Mouse (Mus musculus): ENCODE data around the gene Gm10964. TPM values are rescaled to one million over a fixed set of nuclear protein-coding genes. Genes with fewer than 3 reads are reported as not detected.

The Gm10964 gene
- polyA plus RNA-seq, 1 experiment from 2014 or later, result not detected

DNA sequence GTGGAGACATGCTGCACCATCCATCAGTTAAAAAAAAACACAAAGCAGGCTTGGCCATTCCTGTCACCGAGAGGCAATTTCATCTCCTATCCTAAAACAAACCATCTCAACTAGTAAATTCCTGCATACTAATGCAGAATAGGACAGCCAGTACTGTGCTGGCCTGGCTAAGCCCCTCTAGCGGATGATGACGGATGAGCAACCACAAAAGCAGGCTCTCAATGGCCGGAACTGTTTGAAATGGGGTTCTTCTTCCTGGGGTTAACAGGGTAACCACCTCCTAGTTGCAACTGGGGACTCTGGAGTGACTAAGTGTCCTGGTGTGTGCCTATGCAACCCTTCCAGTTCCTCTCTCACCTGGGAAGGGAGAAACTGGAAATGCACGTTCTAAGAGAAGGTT, 1.2 kb downstream of the Gm10964 start:
- WGBS, result 15% methylated on average over 5 of the region's 5 CpGs
- H3K9me3 ChIP-seq (replicated peaks; ENCODE audit: control insufficient read depth, low read length, poor library complexity, severe bottlenecking), result no peaks in the 10 kb centered on the region
- H3K36me3 ChIP-seq (ENCODE audit: control insufficient read depth, insufficient read depth, low read length), result peaks cover 18% of the 10 kb centered on the region
- no peak for ATAC-seq
- no peaks in the 10 kb centered on the region for H3K27me3 ChIP-seq (ENCODE audit: control insufficient read depth, insufficient read depth, low read depth, low read length)
- no peak overlapping the region for H3K4me3 ChIP-seq (ENCODE audit: low read depth, low read length)
- H3K4me2 ChIP-seq (ENCODE audit: low read length), result no peak overlapping the region
- H3K9ac ChIP-seq (ENCODE audit: low read depth, low read length), result no peak overlapping the region
- H3K4me1 ChIP-seq (ENCODE audit: control insufficient read depth, insufficient read depth, low read length), result peaks cover 6% of the 10 kb centered on the region; the same call in 1 of the 2 replicates
- no peak overlapping the region for H3K27ac ChIP-seq (ENCODE audit: low read length)

GRCm38 (mm10) chr3:103743208-103743607, 4.0 kb downstream of the Gm10964 start:
- Histone ChIP-seq H3K9me3 (replicated peaks; ENCODE audit: control insufficient read depth, low read length, poor library complexity, severe bottlenecking) (no peaks in the 10 kb centered on the region), H3K36me3 (ENCODE audit: control insufficient read depth, insufficient read depth, low read length) (peaks cover 25% of the 10 kb centered on the region), H3K4me1 (ENCODE audit: control insufficient read depth, insufficient read depth, low read length) (no peaks in the 10 kb centered on the region), H3K27me3 (ENCODE audit: control insufficient read depth, insufficient read depth, low read depth, low read length) (no peaks in the 10 kb centered on the region), H3K27ac (ENCODE audit: low read length) (no peak overlapping the region), H3K9ac (ENCODE audit: low read depth, low read length) (no peak overlapping the region), H3K4me2 (ENCODE audit: low read length) (no peak overlapping the region), H3K4me3 (ENCODE audit: low read depth, low read length) (no peak overlapping the region)
- ATAC-seq, result no peak
- 86% methylated on average over 6 of the region's 6 CpGs for WGBS

GRCm38 (mm10) chr3:103745001-103745770, 6.0 kb downstream of the Gm10964 start:
- ATAC-seq, result no peak
- no peaks in the 10 kb centered on the region for H3K27me3 ChIP-seq (ENCODE audit: control insufficient read depth, insufficient read depth, low read depth, low read length)
- WGBS, result 93% methylated on average over 14 of the region's 14 CpGs
- H3K9ac ChIP-seq (ENCODE audit: low read depth, low read length), result no peak overlapping the region
- H3K4me1 ChIP-seq (ENCODE audit: control insufficient read depth, insufficient read depth, low read length), result no peaks in the 10 kb centered on the region
- no peaks in the 10 kb centered on the region for H3K9me3 ChIP-seq (replicated peaks; ENCODE audit: control insufficient read depth, low read length, poor library complexity, severe bottlenecking)
- H3K4me2 ChIP-seq (ENCODE audit: low read length), result no peak overlapping the region
- no peak overlapping the region for H3K27ac ChIP-seq (ENCODE audit: low read length)
- peaks cover 36% of the 10 kb centered on the region for H3K36me3 ChIP-seq (ENCODE audit: control insufficient read depth, insufficient read depth, low read length)
- H3K4me3 ChIP-seq (ENCODE audit: low read depth, low read length), result no peak overlapping the region

GRCm38 (mm10) chr3:103746711-103747110, 7.5 kb downstream of the Gm10964 start:
- H3K27ac ChIP-seq (ENCODE audit: low read length), result no peak overlapping the region
- H3K9me3 ChIP-seq (replicated peaks; ENCODE audit: control insufficient read depth, low read length, poor library complexity, severe bottlenecking), result no peaks in the 10 kb centered on the region
- no peak overlapping the region for H3K4me2 ChIP-seq (ENCODE audit: low read length)
- H3K4me1 ChIP-seq (ENCODE audit: control insufficient read depth, insufficient read depth, low read length), result no peaks in the 10 kb centered on the region
- no peak overlapping the region for H3K9ac ChIP-seq (ENCODE audit: low read depth, low read length)
- H3K27me3 ChIP-seq (ENCODE audit: control insufficient read depth, insufficient read depth, low read depth, low read length), result no peaks in the 10 kb centered on the region
- ATAC-seq, result no peak
- no peak overlapping the region for H3K4me3 ChIP-seq (ENCODE audit: low read depth, low read length)
- peaks cover 45% of the 10 kb centered on the region for H3K36me3 ChIP-seq (ENCODE audit: control insufficient read depth, insufficient read depth, low read length)
- 90% methylated on average over 5 of the region's 5 CpGs for WGBS

- ATAC-seq, result no peak
- Histone ChIP-seq H3K27me3 (ENCODE audit: control insufficient read depth, insufficient read depth, low read depth, low read length) (no peaks in the 10 kb centered on the region), H3K4me3 (ENCODE audit: low read depth, low read length) (no peak overlapping the region), H3K27ac (ENCODE audit: low read length) (no peak overlapping the region), H3K4me1 (ENCODE audit: control insufficient read depth, insufficient read depth, low read length) (no peaks in the 10 kb centered on the region), H3K4me2 (ENCODE audit: low read length) (no peak overlapping the region), H3K36me3 (ENCODE audit: control insufficient read depth, insufficient read depth, low read length) (peaks cover 34% of the 10 kb centered on the region), H3K9ac (ENCODE audit: low read depth, low read length) (no peak overlapping the region), H3K9me3 (replicated peaks; ENCODE audit: control insufficient read depth, low read length, poor library complexity, severe bottlenecking) (no peaks in the 10 kb centered on the region)
- 92% methylated on average over 2 of the region's 2 CpGs for WGBS
Observed at GRCm38 (mm10) chr3:103751558-103751957, 12.4 kb downstream of the Gm10964 start.

GRCm38 (mm10) chr3:103755351-103755750, 16.2 kb downstream of the Gm10964 start:
- WGBS, result 83% methylated on average over 3 of the region's 3 CpGs
- Histone ChIP-seq H3K4me1 (ENCODE audit: control insufficient read depth, insufficient read depth, low read length) (no peaks in the 10 kb centered on the region), H3K4me3 (ENCODE audit: low read depth, low read length) (no peak overlapping the region), H3K27me3 (ENCODE audit: control insufficient read depth, insufficient read depth, low read depth, low read length) (no peaks in the 10 kb centered on the region), H3K4me2 (ENCODE audit: low read length) (no peak overlapping the region), H3K9me3 (replicated peaks; ENCODE audit: control insufficient read depth, low read length, poor library complexity, severe bottlenecking) (no peaks in the 10 kb centered on the region), H3K36me3 (ENCODE audit: control insufficient read depth, insufficient read depth, low read length) (peaks cover 29% of the 10 kb centered on the region), H3K27ac (ENCODE audit: low read length) (no peak overlapping the region), H3K9ac (ENCODE audit: low read depth, low read length) (no peak overlapping the region)
- ATAC-seq, result no peak

DNA sequence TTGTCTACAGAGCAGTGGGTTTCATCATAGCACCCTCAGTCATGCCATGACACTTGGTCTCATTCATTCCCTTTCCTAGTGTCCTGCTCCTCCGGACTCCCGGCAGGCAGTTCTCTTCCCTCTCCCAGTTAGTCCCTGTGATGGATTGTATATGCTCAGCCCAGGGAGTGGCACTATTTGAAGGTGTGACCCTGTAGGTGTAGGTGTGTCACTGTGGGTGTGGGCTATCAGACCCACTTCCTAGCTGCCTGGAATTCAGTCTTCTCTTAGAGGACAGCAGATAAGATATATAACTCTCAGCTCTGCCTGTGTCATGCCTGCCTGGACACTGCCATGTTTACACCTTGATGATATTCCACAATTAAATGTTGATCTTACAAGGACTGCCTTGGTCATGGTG, 17.8 kb downstream of the Gm10964 start:
- Histone ChIP-seq H3K27ac (ENCODE audit: low read length) (no peak overlapping the region), H3K9ac (ENCODE audit: low read depth, low read length) (no peak overlapping the region), H3K4me3 (ENCODE audit: low read depth, low read length) (no peak overlapping the region), H3K4me2 (ENCODE audit: low read length) (no peak overlapping the region), H3K4me1 (ENCODE audit: control insufficient read depth, insufficient read depth, low read length) (no peaks in the 10 kb centered on the region), H3K27me3 (ENCODE audit: control insufficient read depth, insufficient read depth, low read depth, low read length) (no peaks in the 10 kb centered on the region), H3K36me3 (ENCODE audit: control insufficient read depth, insufficient read depth, low read length) (peaks cover 25% of the 10 kb centered on the region), H3K9me3 (replicated peaks; ENCODE audit: control insufficient read depth, low read length, poor library complexity, severe bottlenecking) (no peaks in the 10 kb centered on the region)
- WGBS, result 95% methylated on average over 2 of the region's 2 CpGs
- ATAC-seq, result no peak

DNA sequence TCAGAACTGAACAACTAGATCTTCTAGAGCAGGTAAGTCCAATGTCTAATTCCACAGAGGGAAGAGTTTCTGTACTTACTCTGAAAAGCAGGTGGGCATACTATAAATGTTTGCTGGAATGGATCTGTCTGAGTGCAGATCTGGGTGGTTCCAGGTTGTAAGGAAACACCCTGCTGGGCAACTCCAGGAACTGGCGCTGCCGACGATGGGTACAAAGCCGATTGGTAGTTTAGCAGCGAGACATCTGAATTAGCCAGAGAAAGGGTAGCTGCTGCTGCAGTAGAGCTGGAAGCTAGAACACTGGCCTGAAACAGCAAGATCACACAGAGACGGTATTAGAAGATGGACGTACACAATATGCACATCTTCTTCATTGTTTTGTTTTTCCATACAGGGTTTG, 19.3 kb downstream of the Gm10964 start:
- no peak overlapping the region for H3K4me3 ChIP-seq (ENCODE audit: low read depth, low read length)
- H3K27ac ChIP-seq (ENCODE audit: low read length), result no peak overlapping the region
- no peaks in the 10 kb centered on the region for H3K27me3 ChIP-seq (ENCODE audit: control insufficient read depth, insufficient read depth, low read depth, low read length)
- 84% methylated on average over 7 of the region's 7 CpGs for WGBS
- H3K4me1 ChIP-seq (ENCODE audit: control insufficient read depth, insufficient read depth, low read length), result no peaks in the 10 kb centered on the region
- H3K36me3 ChIP-seq (ENCODE audit: control insufficient read depth, insufficient read depth, low read length), result peaks cover 24% of the 10 kb centered on the region
- ATAC-seq, result no peak
- H3K9ac ChIP-seq (ENCODE audit: low read depth, low read length), result no peak overlapping the region
- H3K9me3 ChIP-seq (replicated peaks; ENCODE audit: control insufficient read depth, low read length, poor library complexity, severe bottlenecking), result no peaks in the 10 kb centered on the region
- H3K4me2 ChIP-seq (ENCODE audit: low read length), result no peak overlapping the region

GRCm38 (mm10) chr3:103759261-103759970, 20.2 kb downstream of the Gm10964 start:
- 92% methylated on average over 5 of the region's 5 CpGs for WGBS
- H3K36me3 ChIP-seq (ENCODE audit: control insufficient read depth, insufficient read depth, low read length), result peaks cover 22% of the 10 kb centered on the region
- no peak overlapping the region for H3K27ac ChIP-seq (ENCODE audit: low read length)
- H3K4me3 ChIP-seq (ENCODE audit: low read depth, low read length), result no peak overlapping the region
- no peaks in the 10 kb centered on the region for H3K4me1 ChIP-seq (ENCODE audit: control insufficient read depth, insufficient read depth, low read length)
- ATAC-seq, result no peak
- H3K4me2 ChIP-seq (ENCODE audit: low read length), result no peak overlapping the region
- H3K9me3 ChIP-seq (replicated peaks; ENCODE audit: control insufficient read depth, low read length, poor library complexity, severe bottlenecking), result no peaks in the 10 kb centered on the region
- H3K27me3 ChIP-seq (ENCODE audit: control insufficient read depth, insufficient read depth, low read depth, low read length), result no peaks in the 10 kb centered on the region
- H3K9ac ChIP-seq (ENCODE audit: low read depth, low read length), result no peak overlapping the region

Data from midbrain, embryonic 16.5 days (tissue).